Mouse (Mus musculus) thymus, adult 2 months (tissue): ENCODE results near the gene Mfsd4a.

Source experiments
- CTCF ChIP-seq: fragments of 200-500 bp; IDR thresholded peaks from 2 replicates; pipeline ENCODE4 v1.5.1; 2012; ENCODE audit warnings: mild to moderate bottlenecking, control low read depth, low read length, moderate library complexity, borderline replicate concordance; ENCODE audit not compliant: control insufficient read depth, poor library complexity, insufficient read depth; ENCODE audit errors: extremely low read depth
- POLR2A ChIP-seq: fragments of 200-500 bp; IDR thresholded peaks from 2 replicates; pipeline ENCODE4 v1.6.1; 2012; ENCODE audit warnings: mild to moderate bottlenecking, low read length, control low read depth, moderate library complexity; ENCODE audit not compliant: control insufficient read depth, poor library complexity, insufficient read depth; ENCODE audit errors: extremely low read depth

DNA sequence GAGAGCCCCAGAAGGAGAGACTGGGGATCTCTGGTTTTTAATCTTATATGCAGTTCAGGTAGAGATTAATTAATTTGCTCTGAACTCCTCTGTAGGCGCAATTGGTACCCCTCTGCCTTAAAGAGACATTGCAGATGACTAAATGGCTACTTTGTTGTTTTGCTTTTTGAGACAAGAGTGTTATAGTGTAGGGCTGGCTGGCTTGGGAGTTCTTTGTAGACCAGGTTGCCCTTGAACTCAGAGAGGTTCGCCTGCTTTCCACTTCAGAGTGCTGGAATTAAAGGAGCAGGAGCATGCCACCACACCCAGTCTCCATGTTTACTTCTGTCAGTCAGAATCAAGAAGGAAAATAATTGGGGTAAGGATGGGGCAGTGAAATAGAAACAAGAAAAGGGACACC lies 64.8 kb downstream of the Mfsd4a start:
- TF ChIP-seq CTCF, result no peak
- TF ChIP-seq POLR2A, result no peak
